Mouse (Mus musculus): ENCODE results near the gene Lrrc30. TPM values are rescaled to one million over a fixed set of nuclear protein-coding genes. Genes with fewer than 3 reads are reported as not detected.

Lrrc30 gene
- polyA plus RNA-seq (2016; fragmentation: Nextera tagmentation; extraction: Ambion mirVana), result not detected in 2 replicates

GRCm38 (mm10) chr17:67632676-67633339 lies at the start of gene Lrrc30:
Gene Lrrc30, minus strand, starts transcription at chr17:67632723.
- Histone ChIP-seq H3K9ac (no peak within 1 kb of the TSS), H3K36me3 (no peaks in the 10 kb centered on the region), H3K4me3 (no peak within 1 kb of the TSS), H3K4me1 (no peaks in the 10 kb centered on the region; the same call in 1 of the 2 replicates), H3K4me2 (replicated peaks) (no peak within 1 kb of the TSS), H3K9me3 (no peaks in the 10 kb centered on the region), H3K27ac (no peak within 1 kb of the TSS), H3K27me3 (replicated peaks) (no peaks in the 10 kb centered on the region)
- ATAC-seq (ENCODE audit: low FRiP score, low read depth), result no peak
- 78% methylated on average over 13 of the region's 13 CpGs for WGBS

- H3K27me3 ChIP-seq (replicated peaks), result no peaks in the 10 kb centered on the region
- ATAC-seq (ENCODE audit: low FRiP score, low read depth), result no peak
- no peak overlapping the region for H3K27ac ChIP-seq
- no peak overlapping the region for H3K4me2 ChIP-seq (replicated peaks)
- no peak overlapping the region for H3K4me3 ChIP-seq
- 62% methylated on average over 6 of the region's 6 CpGs for WGBS
- no peak overlapping the region for H3K9ac ChIP-seq
- no peaks in the 10 kb centered on the region for H3K4me1 ChIP-seq
- 0 out of 2 replicates have a peak, but pooled peaks cover 2% of the 10 kb centered on the region for H3K9me3 ChIP-seq
- H3K36me3 ChIP-seq, result no peaks in the 10 kb centered on the region
These were observed 48.6 kb upstream of the Lrrc30 start for GRCm38 (mm10) chr17:67681084-67681483.

GRCm38 (mm10) chr17:67678576-67678975 lies 46.1 kb upstream of the Lrrc30 start:
- H3K36me3 ChIP-seq, result no peaks in the 10 kb centered on the region
- H3K27ac ChIP-seq, result no peak overlapping the region
- 0 out of 2 replicates have a peak, but pooled peaks cover 2% of the 10 kb centered on the region for H3K9me3 ChIP-seq
- no peak overlapping the region for H3K4me3 ChIP-seq
- no peaks in the 10 kb centered on the region for H3K4me1 ChIP-seq
- no peak overlapping the region for H3K4me2 ChIP-seq (replicated peaks)
- ATAC-seq (ENCODE audit: low FRiP score, low read depth), result no peak
- no peak overlapping the region for H3K9ac ChIP-seq
- H3K27me3 ChIP-seq (replicated peaks), result no peaks in the 10 kb centered on the region
- WGBS, result 92% methylated on average over 1 of the region's 1 CpGs

GRCm38 (mm10) chr17:67667981-67668380 lies 35.5 kb upstream of the Lrrc30 start:
- Histone ChIP-seq H3K9ac (no peak overlapping the region), H3K27me3 (replicated peaks) (no peaks in the 10 kb centered on the region), H3K4me3 (no peak overlapping the region), H3K36me3 (no peaks in the 10 kb centered on the region), H3K27ac (no peak overlapping the region), H3K9me3 (no peaks in the 10 kb centered on the region), H3K4me1 (no peaks in the 10 kb centered on the region), H3K4me2 (replicated peaks) (no peak overlapping the region)
- 0 out of 2 replicates have a peak, but pooled peaks have one; percentile 44 for ATAC-seq (ENCODE audit: low FRiP score, low read depth)
- 18% methylated on average over 3 of the region's 3 CpGs for WGBS

- H3K9me3 ChIP-seq, result no peaks in the 10 kb centered on the region
- no peak overlapping the region for H3K27ac ChIP-seq
- no peak overlapping the region for H3K9ac ChIP-seq
- H3K27me3 ChIP-seq (replicated peaks), result no peaks in the 10 kb centered on the region
- 73% methylated on average over 5 of the region's 5 CpGs for WGBS
- no peaks in the 10 kb centered on the region for H3K36me3 ChIP-seq
- no peak for ATAC-seq (ENCODE audit: low FRiP score, low read depth)
- H3K4me2 ChIP-seq (replicated peaks), result no peak overlapping the region
- H3K4me3 ChIP-seq, result no peak overlapping the region
- no peaks in the 10 kb centered on the region for H3K4me1 ChIP-seq
These were observed 34.5 kb upstream of the Lrrc30 start for GRCm38 (mm10) chr17:67666981-67667380.

GRCm38 (mm10) chr17:67664299-67664698 lies 31.8 kb upstream of the Lrrc30 start:
- no peak for ATAC-seq (ENCODE audit: low FRiP score, low read depth)
- Histone ChIP-seq H3K27me3 (replicated peaks) (no peaks in the 10 kb centered on the region), H3K4me2 (replicated peaks) (no peak overlapping the region), H3K9ac (no peak overlapping the region), H3K9me3 (no peaks in the 10 kb centered on the region), H3K27ac (no peak overlapping the region), H3K4me3 (no peak overlapping the region), H3K36me3 (no peaks in the 10 kb centered on the region), H3K4me1 (no peaks in the 10 kb centered on the region)
- 73% methylated on average over 3 of the region's 3 CpGs for WGBS

GRCm38 (mm10) chr17:67651506-67651905 lies 19.0 kb upstream of the Lrrc30 start:
- Histone ChIP-seq H3K9ac (no peak overlapping the region), H3K27ac (no peak overlapping the region), H3K9me3 (no peaks in the 10 kb centered on the region), H3K4me1 (no peaks in the 10 kb centered on the region), H3K36me3 (no peaks in the 10 kb centered on the region), H3K27me3 (replicated peaks) (no peaks in the 10 kb centered on the region; the same call in 1 of the 2 replicates), H3K4me2 (replicated peaks) (no peak overlapping the region), H3K4me3 (no peak overlapping the region)
- ATAC-seq (ENCODE audit: low FRiP score, low read depth), result peak; percentile 68; the same call in 1 of the 2 replicates
- WGBS, result 15% methylated on average over 4 of the region's 4 CpGs

GRCm38 (mm10) chr17:67641627-67642026 lies 9.1 kb upstream of the Lrrc30 start:
- H3K4me3 ChIP-seq, result no peak overlapping the region
- no peak for ATAC-seq (ENCODE audit: low FRiP score, low read depth)
- no peaks in the 10 kb centered on the region for H3K27me3 ChIP-seq (replicated peaks)
- H3K36me3 ChIP-seq, result no peaks in the 10 kb centered on the region
- no peak overlapping the region for H3K9ac ChIP-seq
- H3K4me1 ChIP-seq, result no peaks in the 10 kb centered on the region
- no peaks in the 10 kb centered on the region for H3K9me3 ChIP-seq
- no peak overlapping the region for H3K4me2 ChIP-seq (replicated peaks)
- no peak overlapping the region for H3K27ac ChIP-seq

- H3K4me2 ChIP-seq (replicated peaks), result no peak overlapping the region
- no peaks in the 10 kb centered on the region for H3K27me3 ChIP-seq (replicated peaks)
- H3K27ac ChIP-seq, result no peak overlapping the region
- no peak overlapping the region for H3K9ac ChIP-seq
- H3K4me1 ChIP-seq, result no peaks in the 10 kb centered on the region
- no peaks in the 10 kb centered on the region for H3K36me3 ChIP-seq
- H3K9me3 ChIP-seq, result no peaks in the 10 kb centered on the region
- no peak for ATAC-seq (ENCODE audit: low FRiP score, low read depth)
- WGBS, result 87% methylated on average over 10 of the region's 10 CpGs
- no peak overlapping the region for H3K4me3 ChIP-seq
These were observed 5.7 kb upstream of the Lrrc30 start for GRCm38 (mm10) chr17:67638119-67638810.

GRCm38 (mm10) chr17:67636951-67637350 lies 4.4 kb upstream of the Lrrc30 start:
- ATAC-seq (ENCODE audit: low FRiP score, low read depth), result no peak
- Histone ChIP-seq H3K4me2 (replicated peaks) (no peak overlapping the region), H3K36me3 (no peaks in the 10 kb centered on the region), H3K4me1 (no peaks in the 10 kb centered on the region), H3K9me3 (no peaks in the 10 kb centered on the region), H3K27ac (no peak overlapping the region), H3K27me3 (replicated peaks) (no peaks in the 10 kb centered on the region), H3K4me3 (no peak overlapping the region), H3K9ac (no peak overlapping the region)
- WGBS, result 89% methylated on average over 2 of the region's 2 CpGs

- H3K4me3 ChIP-seq, result no peak overlapping the region
- H3K9ac ChIP-seq, result no peak overlapping the region
- no peak for ATAC-seq (ENCODE audit: low FRiP score, low read depth)
- no peaks in the 10 kb centered on the region for H3K27me3 ChIP-seq (replicated peaks)
- H3K4me1 ChIP-seq, result no peaks in the 10 kb centered on the region
- no peaks in the 10 kb centered on the region for H3K36me3 ChIP-seq
- no peaks in the 10 kb centered on the region for H3K9me3 ChIP-seq
- WGBS, result 70% methylated on average over 3 of the region's 3 CpGs
- no peak overlapping the region for H3K27ac ChIP-seq
- no peak overlapping the region for H3K4me2 ChIP-seq (replicated peaks)
These were observed 3.8 kb upstream of the Lrrc30 start for GRCm38 (mm10) chr17:67636304-67636703.

GRCm38 (mm10) chr17:67629746-67630145 lies 2.8 kb downstream of the Lrrc30 start:
- Histone ChIP-seq H3K4me2 (replicated peaks) (no peak overlapping the region), H3K9ac (no peak overlapping the region), H3K36me3 (no peaks in the 10 kb centered on the region), H3K9me3 (no peaks in the 10 kb centered on the region), H3K27ac (no peak overlapping the region), H3K4me3 (no peak overlapping the region), H3K4me1 (no peaks in the 10 kb centered on the region; the same call in 1 of the 2 replicates), H3K27me3 (replicated peaks) (no peaks in the 10 kb centered on the region)
- 28% methylated on average over 3 of the region's 3 CpGs for WGBS
- peak; percentile 41; the same call in 1 of the 2 replicates for ATAC-seq (ENCODE audit: low FRiP score, low read depth)
